Mouse (Mus musculus) lung, postnatal 0 days (tissue): Measurements from ENCODE around the gene Srsf2.

Experiments used
- CTCF ChIP-seq: IDR thresholded peaks from 2 replicates; pipeline ENCODE4 v1.5.1; 2016; ENCODE audit warnings: antibody characterized with exemption, mild to moderate bottlenecking
- EP300 ChIP-seq: IDR thresholded peaks from 2 replicates; pipeline ENCODE4 v1.6.1; 2016; ENCODE audit warnings: antibody characterized with exemption, mild to moderate bottlenecking, control low read depth

DNA sequence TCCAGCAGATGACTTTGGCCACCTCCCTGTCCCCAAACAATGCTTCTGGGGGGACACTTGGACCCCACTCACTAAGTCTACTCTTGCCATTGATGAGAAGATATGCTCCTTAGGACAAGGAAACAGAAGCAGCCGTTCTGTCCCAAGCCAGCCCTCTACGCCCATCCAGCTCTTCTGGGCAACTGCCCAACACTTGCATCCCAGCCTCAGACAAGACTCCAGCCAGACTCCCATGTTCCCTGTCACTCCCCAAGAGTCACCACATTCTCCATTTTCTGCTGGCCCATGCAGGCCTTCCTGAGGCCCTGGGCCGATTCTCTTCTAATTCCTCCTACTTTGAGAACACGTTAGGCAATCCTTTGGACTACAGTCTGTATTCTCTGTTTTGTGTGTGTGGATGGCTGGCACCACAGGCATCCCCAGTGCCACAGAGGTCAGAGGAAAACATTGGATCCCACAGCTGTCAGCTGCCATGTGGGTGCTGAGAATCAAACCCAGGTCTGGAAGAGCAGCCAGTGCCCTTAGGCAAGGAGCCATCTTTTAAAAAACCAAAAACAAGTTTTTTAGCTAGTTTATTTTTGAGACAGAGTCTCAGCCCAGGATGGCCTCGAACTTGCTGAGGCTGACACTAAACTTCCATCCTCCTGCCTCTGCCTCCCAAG lies 32.8 kb downstream of the Srsf2 start:
- TF ChIP-seq CTCF (no peak), EP300 (no peak)
